Mouse (Mus musculus): Measurements from ENCODE around the gene Ssu72. TPM values are rescaled to one million over a fixed set of nuclear protein-coding genes. Genes with fewer than 3 reads are reported as not detected.

Ssu72 gene
- total and polyA plus RNA-seq, 3 experiments = 140 to 267 (median 170) TPM

- TF ChIP-seq E2F4 (IDR thresholded peaks at IDR 0.05; ENCODE audit: borderline replicate concordance, low read depth, low read length) = no peak
- no peak for TF ChIP-seq TBP (IDR thresholded peaks at IDR 0.05; ENCODE audit: low read depth, low read length)
- TF ChIP-seq CHD2 (IDR thresholded peaks at IDR 0.05; ENCODE audit: low read length) = peak; percentile 21; the same call in 1 of the 2 replicates
- no peak for TF ChIP-seq RAD21 (IDR thresholded peaks at IDR 0.05; ENCODE audit: low read depth, low read length)
- TF ChIP-seq MXI1 (IDR thresholded peaks at IDR 0.05; ENCODE audit: low read depth, low read length) = peak; percentile 95
- no peak for TF ChIP-seq ZNF384 (IDR thresholded peaks at IDR 0.05; ENCODE audit: low read depth, low read length)
- TF ChIP-seq USF1 (IDR thresholded peaks at IDR 0.05; ENCODE audit: low read depth, low read length) = peak; percentile 65
- TF ChIP-seq KAT2A (conservative IDR thresholded peaks at IDR 0.05; ENCODE audit: low read depth, low read length) = peak; percentile 72
- peak; percentile 57 for TF ChIP-seq MYC (IDR thresholded peaks at IDR 0.05; ENCODE audit: low read depth, low read length)
- TF ChIP-seq POLR2A (IDR thresholded peaks at IDR 0.05; ENCODE audit: control insufficient read depth in 1 of 2, insufficient read depth in 1 of 2, low read depth in 1 of 2, low read length in 2 of 2, poor library complexity in 1 of 2) = peak; percentile 50 to 63; a peak in 2 of 4 replicates
- TF ChIP-seq HCFC1 (IDR thresholded peaks at IDR 0.05; ENCODE audit: low read depth, low read length) = peak; percentile 94
- TF ChIP-seq USF2 (IDR thresholded peaks at IDR 0.05; ENCODE audit: borderline replicate concordance in 1 of 2, insufficient read depth in 1 of 2, low read depth in 1 of 2, low read length in 2 of 2) = no peak
- TF ChIP-seq MYB (IDR thresholded peaks at IDR 0.05; ENCODE audit: low read depth, low read length) = no peak
- no peak for TF ChIP-seq GATA1 (IDR thresholded peaks at IDR 0.05; ENCODE audit: low read depth, low read length)
- TF ChIP-seq MAZ (IDR thresholded peaks at IDR 0.05; ENCODE audit: low read depth, low read length) = peak; percentile 90
- no peak for TF ChIP-seq RCOR1 (IDR thresholded peaks at IDR 0.05; ENCODE audit: low read depth, low read length)
- TF ChIP-seq TCF12 (IDR thresholded peaks at IDR 0.05; ENCODE audit: low read depth, low read length) = peak; percentile 52
- TF ChIP-seq ELF1 (IDR thresholded peaks at IDR 0.05; ENCODE audit: low read depth, low read length) = peak; percentile 100
- TF ChIP-seq ETS1 (IDR thresholded peaks at IDR 0.05; ENCODE audit: low read depth, low read length) = peak; percentile 71
- no peak for TF ChIP-seq CTCF (IDR thresholded peaks at IDR 0.05 in 2 of 3, conservative IDR thresholded peaks at IDR 0.05 in 1 of 3; ENCODE audit: control insufficient read depth in 1 of 3, insufficient read depth in 1 of 3, low read depth in 2 of 3, low read length in 3 of 3, poor library complexity in 1 of 3, severe bottlenecking in 1 of 3)
- TF ChIP-seq GABPA (IDR thresholded peaks at IDR 0.05; ENCODE audit: low read depth, low read length) = no peak
- no peak for TF ChIP-seq POLR2AphosphoS2 (IDR thresholded peaks at IDR 0.05; ENCODE audit: low read length)
- TF ChIP-seq SIN3A (IDR thresholded peaks at IDR 0.05; ENCODE audit: low read length) = peak; percentile 100
- TF ChIP-seq ZMIZ1 (IDR thresholded peaks at IDR 0.05; ENCODE audit: low read depth, low read length) = no peak
- 0 out of 2 replicates have a peak, but pooled peaks have one; percentile 39 for TF ChIP-seq NELFE (IDR thresholded peaks at IDR 0.05; ENCODE audit: low read depth, low read length)
- peak; percentile 80 for TF ChIP-seq NRF1 (IDR thresholded peaks at IDR 0.05; ENCODE audit: insufficient read depth, low read depth, low read length, poor library complexity, severe bottlenecking)
- TF ChIP-seq TAL1 (IDR thresholded peaks at IDR 0.05; ENCODE audit: low read length) = no peak
- Histone ChIP-seq H3K9ac (ENCODE audit: control insufficient read depth, low read depth, low read length, poor library complexity, severe bottlenecking) (peak within 1 kb of the TSS; percentile 85), H3K4me1 (ENCODE audit: control insufficient read depth in 1 of 2, insufficient read depth in 2 of 2, low read length in 2 of 2) (peaks cover 2 to 3% of the 10 kb centered on the region in 2 experiments; a peak in 1 of 4 replicates), H3K27ac (ENCODE audit: control insufficient read depth, low read depth, low read length) (peak within 1 kb of the TSS; percentile 77), H3K9me3 (replicated peaks; ENCODE audit: insufficient read depth, low read length) (no peaks in the 10 kb centered on the region), H3K36me3 (ENCODE audit: control insufficient read depth in 1 of 2, insufficient read depth in 2 of 2, low read length in 2 of 2) (peaks cover 0 to 2% of the 10 kb centered on the region in 2 experiments; a peak in 1 of 4 replicates), H3K79me2 (ENCODE audit: control insufficient read depth, insufficient read depth, low read length, poor library complexity) (peaks cover 5% of the 10 kb centered on the region; the same call in 1 of the 2 replicates), H3K27me3 (ENCODE audit: control insufficient read depth in 1 of 2, insufficient read depth in 2 of 2, low read length in 2 of 2) (no peaks in the 10 kb centered on the region), H3K4me3 (ENCODE audit: control insufficient read depth in 1 of 2, insufficient read depth in 1 of 2, low read depth in 2 of 2, low read length in 2 of 2) (peak within 1 kb of the TSS; percentile 93 to 98)
- DNase-seq (ENCODE audit: low read depth, low spot score) = peak; percentile 98
These were observed 35.7 kb upstream of the Ssu72 start, which contains the start of gene Mib2 for GRCm38 (mm10) chr4:155668689-155669597. TSS of gene Mib2 (minus strand) at chr4:155669198.

All from MEL (cell line).